Mouse (Mus musculus) bone marrow macrophage, adult 2 months (primary cell): ENCODE measurements around the gene Brpf1. TPM values are rescaled to one million over a fixed set of nuclear protein-coding genes. Genes with fewer than 3 reads are reported as not detected.

ENCODE experiments used
- H3K27ac ChIP-seq: 2 replicates; pipeline ENCODE4 v1.5.1; 2012; ENCODE audit warnings: low read depth, low read length; ENCODE audit not compliant: insufficient read depth
- H3K4me1 ChIP-seq: 2 replicates; pipeline ENCODE4 v1.6.1; 2012; ENCODE audit warnings: low read length; ENCODE audit not compliant: control insufficient read depth, insufficient read depth
- H3K4me3 ChIP-seq: 2 replicates; pipeline ENCODE4 v1.5.1; 2012; ENCODE audit warnings: mild to moderate bottlenecking, low read length, moderate library complexity; ENCODE audit not compliant: insufficient read depth
- CTCF ChIP-seq: IDR thresholded peaks from 2 replicates; pipeline ENCODE4 v1.5.1; 2012; ENCODE audit warnings: low read depth, mild to moderate bottlenecking, low read length, moderate library complexity
- POLR2A ChIP-seq: IDR thresholded peaks from 2 replicates; pipeline ENCODE4 v1.6.1; 2012; ENCODE audit warnings: mild to moderate bottlenecking, low read depth, low read length, borderline replicate concordance
- polyA plus RNA-seq: library from polyadenylated mRNA; stranded (reverse); fragments of >200 nt; gene quantifications from 2 replicates; pipeline ENCODE4 v1.2.4, GENCODE M21; 2012; ENCODE audit not compliant: missing spikeins, insufficient read depth, insufficient read length

Gene Brpf1
- polyA plus RNA-seq, 1 experiment = 31.6 TPM

DNA sequence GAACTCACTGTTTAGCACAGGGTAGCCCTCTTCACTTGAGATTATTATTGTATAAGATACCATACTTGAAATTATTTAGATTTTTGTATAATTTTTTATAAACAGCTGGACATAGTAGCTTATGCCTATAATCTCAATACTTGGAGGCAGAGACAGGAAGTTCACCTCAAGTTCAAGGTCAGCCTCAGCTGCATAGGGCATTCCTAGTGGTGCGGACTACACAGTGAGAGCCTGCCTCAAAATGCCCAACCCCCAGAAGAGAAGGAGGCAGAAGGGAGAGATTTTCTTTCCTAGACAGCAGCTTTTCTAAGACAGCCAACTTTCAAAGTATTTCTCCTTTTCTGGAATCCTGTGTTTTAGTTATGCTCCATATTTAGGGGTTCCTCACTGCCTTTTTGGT is 44.2 kb downstream of the Brpf1 start:
- TF ChIP-seq POLR2A = no peak
- Histone ChIP-seq H3K4me1 (peaks cover 13% of the 10 kb centered on the region), H3K27ac (peak overlapping the region; percentile 52), H3K4me3 (no peak overlapping the region)

DNA sequence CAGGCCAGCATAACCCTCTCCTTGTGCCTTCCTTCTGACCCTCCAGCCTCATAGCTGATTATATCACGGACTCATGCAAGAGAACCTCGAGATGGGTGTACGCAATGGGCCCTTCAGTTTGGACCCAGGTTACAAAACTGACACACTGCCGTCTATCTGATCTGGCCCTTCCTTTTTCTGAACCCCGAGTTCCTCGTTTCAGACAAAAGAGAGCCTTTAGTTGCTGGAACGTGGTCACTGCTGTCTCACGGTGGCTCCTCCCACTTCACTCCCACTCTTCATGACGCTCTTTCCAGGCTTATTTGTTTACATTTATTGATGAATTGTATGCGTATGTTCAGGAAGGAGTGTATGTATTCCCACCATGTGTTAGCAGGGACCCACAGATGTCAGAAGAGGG is 44.7 kb downstream of the Brpf1 start:
- H3K4me3 ChIP-seq = no peak overlapping the region
- H3K27ac ChIP-seq = peak overlapping the region; percentile 52
- peaks cover 13% of the 10 kb centered on the region for H3K4me1 ChIP-seq
- TF ChIP-seq POLR2A = no peak
- TF ChIP-seq CTCF = no peak

DNA sequence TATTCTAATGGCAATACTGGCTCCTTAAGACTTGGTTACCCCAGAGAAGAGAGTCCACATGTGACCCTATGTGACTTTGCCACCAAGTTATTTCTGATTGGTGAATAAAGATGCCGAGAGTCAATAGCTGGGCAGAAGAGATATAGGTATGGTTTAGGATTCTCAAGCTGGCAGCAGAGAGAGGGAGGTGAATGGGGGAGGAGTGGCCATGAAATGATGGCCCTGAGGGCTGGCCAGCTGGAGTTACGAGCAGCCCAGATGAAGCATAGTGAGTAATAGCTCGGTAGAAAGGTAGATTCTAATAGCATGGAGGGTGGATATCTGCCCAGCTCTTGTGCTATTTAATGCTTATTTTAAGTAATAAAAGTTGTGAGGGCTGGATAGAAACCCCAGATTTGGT is 45.9 kb downstream of the Brpf1 start:
- no peak overlapping the region for H3K4me3 ChIP-seq
- TF ChIP-seq CTCF (no peak), POLR2A (no peak)
- H3K27ac ChIP-seq = no peak overlapping the region
- H3K4me1 ChIP-seq = peaks cover 13% of the 10 kb centered on the region

DNA sequence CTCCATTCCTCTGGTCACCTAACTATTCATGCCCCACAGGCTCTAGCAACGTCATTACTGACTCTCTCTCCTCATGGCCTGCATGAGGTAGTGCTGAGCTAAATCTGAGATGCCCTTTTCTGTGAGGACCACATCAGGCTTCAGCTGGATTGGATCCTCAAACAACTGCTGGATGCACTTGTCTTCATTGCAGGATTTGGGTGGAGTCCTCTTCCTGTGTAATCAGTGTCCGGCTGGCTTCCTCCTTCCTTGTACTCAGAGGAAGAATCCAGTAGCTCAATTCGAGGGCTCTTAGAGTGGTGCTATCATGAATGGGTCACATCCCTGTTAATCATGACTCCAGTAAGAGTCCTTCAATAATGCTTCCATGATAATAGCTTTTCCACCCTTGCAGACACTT is 46.8 kb downstream of the Brpf1 start:
- no peak for TF ChIP-seq CTCF
- no peak for TF ChIP-seq POLR2A
- no peak overlapping the region for H3K4me3 ChIP-seq
- peaks cover 13% of the 10 kb centered on the region for H3K4me1 ChIP-seq
- no peak overlapping the region for H3K27ac ChIP-seq

DNA sequence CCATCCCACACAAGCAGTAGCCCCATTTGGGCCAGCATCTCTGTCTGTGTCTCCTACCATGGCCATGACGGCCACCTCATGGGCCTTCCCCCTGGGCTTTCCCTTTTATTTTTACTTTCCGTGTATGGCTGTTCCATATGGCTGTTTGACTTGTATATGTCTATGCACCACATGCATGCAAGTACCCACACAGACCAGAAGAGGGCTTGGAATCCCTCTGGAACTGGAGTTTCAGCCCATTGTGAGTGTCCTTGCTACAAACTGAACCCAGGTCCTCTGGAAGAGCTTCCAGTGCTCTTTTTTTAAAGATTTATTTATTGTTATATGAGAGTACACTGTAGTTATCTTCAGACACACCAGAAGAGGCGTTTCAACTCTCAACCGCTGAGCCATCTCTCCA is 54.5 kb downstream of the Brpf1 start:
- peaks cover 3% of the 10 kb centered on the region for H3K4me1 ChIP-seq
- H3K27ac ChIP-seq = no peak overlapping the region
- H3K4me3 ChIP-seq = no peak overlapping the region
- TF ChIP-seq CTCF = no peak
- TF ChIP-seq POLR2A = no peak

DNA sequence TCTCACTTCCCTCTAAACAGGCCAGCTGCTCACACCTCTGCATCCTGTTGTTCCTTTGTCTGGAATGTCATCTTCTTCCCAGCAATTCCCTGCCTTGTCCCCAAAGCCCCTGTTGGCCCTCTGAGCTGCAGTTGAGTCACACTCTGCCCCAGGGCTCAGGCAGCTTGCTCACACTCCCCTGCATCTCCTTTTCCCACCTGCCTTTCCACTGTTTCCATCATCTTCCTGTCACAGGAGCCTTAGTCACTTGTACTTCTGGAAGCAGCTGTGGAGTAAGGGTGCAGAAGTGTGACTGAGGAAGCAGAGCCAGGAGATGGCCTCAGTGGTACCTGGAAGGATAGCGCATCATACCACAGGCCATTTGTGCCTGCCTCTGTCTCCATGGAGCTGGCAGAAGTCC is 55.3 kb downstream of the Brpf1 start:
- H3K27ac ChIP-seq = no peak overlapping the region
- H3K4me1 ChIP-seq = peaks cover 3% of the 10 kb centered on the region
- H3K4me3 ChIP-seq = no peak overlapping the region
- TF ChIP-seq CTCF (no peak), POLR2A (no peak)

DNA sequence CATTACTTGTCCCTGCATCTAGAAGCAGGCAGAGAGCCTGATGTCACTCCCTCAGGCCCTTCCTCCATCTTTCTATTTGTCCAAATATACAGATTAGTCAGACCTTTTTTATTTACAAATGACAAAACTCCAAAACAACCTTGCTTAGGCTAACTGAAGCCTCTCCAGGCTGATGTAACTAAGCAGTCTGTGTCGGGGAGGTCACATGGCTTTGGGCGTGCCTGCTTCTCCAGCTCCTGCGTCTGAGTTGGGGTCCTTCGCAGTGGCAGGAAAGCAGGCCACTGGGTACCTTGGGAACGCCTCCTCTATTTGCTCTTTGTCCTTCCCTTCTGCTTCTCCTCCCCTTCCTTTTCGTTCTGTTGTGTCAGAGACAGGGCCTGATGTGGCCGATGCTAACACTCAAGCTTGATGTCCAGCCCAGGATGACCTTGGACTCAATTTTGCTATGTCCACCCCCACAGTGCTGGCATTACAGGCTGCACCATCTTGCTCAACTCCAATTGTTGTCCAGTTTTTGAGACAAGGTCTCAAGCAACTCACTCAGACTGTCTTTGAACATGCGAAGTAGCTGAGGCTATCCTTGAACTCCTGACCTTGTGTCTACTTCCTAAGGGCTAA is 57.7 kb downstream of the Brpf1 start:
- no peak overlapping the region for H3K4me3 ChIP-seq
- H3K4me1 ChIP-seq = peaks cover 3% of the 10 kb centered on the region
- no peak overlapping the region for H3K27ac ChIP-seq
- no peak for TF ChIP-seq POLR2A
- TF ChIP-seq CTCF = no peak

DNA sequence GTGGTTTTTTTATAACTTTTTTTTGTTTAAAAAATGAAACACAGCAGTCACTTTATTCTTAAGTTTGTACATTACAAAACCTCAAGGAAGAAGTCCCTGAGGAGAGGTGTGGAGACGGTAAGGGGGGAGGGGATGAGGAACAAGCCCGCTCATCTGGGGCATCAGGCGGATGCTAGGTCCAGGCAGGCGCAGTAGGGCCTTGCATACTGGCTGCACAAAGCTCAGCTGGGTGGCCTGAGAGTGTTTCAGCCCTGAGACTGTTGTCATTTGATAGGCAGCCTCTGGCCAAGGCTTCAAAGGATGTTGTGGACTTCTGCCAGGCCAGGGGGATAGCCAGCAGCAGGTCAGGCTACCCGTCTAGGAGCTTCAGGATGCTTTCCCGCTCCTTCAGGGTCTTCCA is 59.7 kb downstream of the Brpf1 start:
- TF ChIP-seq POLR2A (no peak), CTCF (no peak)
- peaks cover 3% of the 10 kb centered on the region for H3K4me1 ChIP-seq
- no peak overlapping the region for H3K27ac ChIP-seq
- H3K4me3 ChIP-seq = no peak overlapping the region

DNA sequence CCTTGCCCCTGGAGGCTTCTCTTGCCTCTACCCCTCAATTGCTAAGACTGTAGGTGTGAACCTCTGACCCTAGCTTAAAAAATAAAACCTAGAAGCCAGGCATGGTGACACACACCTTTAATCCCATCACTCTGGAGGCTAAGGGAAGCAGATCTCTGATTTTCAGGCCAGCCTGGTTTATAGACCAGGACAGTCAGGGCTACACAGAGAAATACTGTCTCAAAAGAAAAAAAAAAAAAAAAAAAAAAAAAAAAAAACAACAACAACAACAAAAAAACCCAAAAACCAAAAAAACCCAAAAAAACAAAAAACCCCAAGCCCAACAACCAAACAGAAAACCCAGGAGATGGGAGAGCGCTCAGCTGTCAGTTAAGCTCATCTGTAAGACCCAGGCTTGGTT is 60.6 kb downstream of the Brpf1 start:
- H3K27ac ChIP-seq = no peak overlapping the region
- no peak for TF ChIP-seq CTCF
- TF ChIP-seq POLR2A = no peak
- peaks cover 3% of the 10 kb centered on the region for H3K4me1 ChIP-seq
- H3K4me3 ChIP-seq = no peak overlapping the region

DNA sequence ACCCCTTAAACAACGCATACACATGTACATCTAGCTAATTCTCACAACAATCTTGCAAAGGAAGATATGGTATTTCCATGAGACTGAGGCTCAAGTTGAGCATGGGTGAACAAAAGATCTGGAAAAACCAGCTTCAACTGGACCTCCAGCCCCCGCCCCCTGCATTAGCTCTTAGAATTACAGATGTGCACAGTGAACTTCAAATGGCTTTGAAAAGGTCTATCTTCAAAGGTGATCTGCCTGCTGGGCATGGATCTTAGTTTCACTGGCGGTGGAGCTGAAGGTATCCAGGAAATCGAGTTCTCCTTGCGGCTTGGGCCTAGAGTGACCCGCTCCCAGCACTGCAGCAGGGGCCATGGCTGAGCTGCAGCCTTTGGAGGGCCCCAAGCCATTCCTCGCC is 61.2 kb downstream of the Brpf1 start:
- H3K27ac ChIP-seq = no peak overlapping the region
- TF ChIP-seq POLR2A = no peak
- H3K4me3 ChIP-seq = no peak overlapping the region
- peaks cover 3% of the 10 kb centered on the region for H3K4me1 ChIP-seq

DNA sequence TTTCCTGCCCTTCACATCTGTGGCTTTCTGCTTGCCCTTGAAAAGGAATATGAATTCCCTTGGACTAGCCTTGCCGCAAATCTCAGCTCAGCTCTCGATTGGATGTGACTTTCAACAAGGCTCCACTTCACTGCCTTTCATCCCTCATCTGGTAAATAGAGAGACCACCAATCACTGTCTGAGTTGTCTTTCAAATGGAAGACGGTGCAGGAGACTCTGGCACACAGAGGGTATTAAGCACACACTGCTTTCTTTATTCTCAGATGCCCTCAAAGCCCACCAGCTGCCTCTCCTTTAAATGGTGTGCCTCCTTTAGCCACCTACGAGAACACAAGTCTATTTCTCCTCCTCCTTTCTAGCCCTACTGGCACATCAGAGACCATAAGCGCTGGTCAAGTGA is 61.6 kb downstream of the Brpf1 start:
- TF ChIP-seq CTCF (no peak), POLR2A (no peak)
- Histone ChIP-seq H3K27ac (no peak overlapping the region), H3K4me3 (no peak overlapping the region), H3K4me1 (peaks cover 3% of the 10 kb centered on the region)
